In genomic region chr9:63672797-63673493, GRCm38 (mm10) we compare ENCODE assay signal across 13 mouse cellular contexts.
DNase-seq lines count a peak whose midpoint lies in the region; ATAC-seq and TF ChIP-seq lines count a peak whose summit lies in the region.
"Had no signal": no experiment of that assay in that cellular context is flagged by ENCODE, and none has a peak within 500 bp of the region (broad histone marks: within the 10 kb centered on the region; RNA-seq: fewer than 3 reads in every experiment).

No protein-coding gene starts in this region.

- no peak for ATAC-seq in kidney, embryonic 16.5 days (ENCODE audit: low FRiP score, low TSS enrichment)
- peak; percentile 43; the same call in 1 of the 2 replicates for ATAC-seq in embryonic facial prominence, embryonic 15.5 days (ENCODE audit: insufficient number of reproducible peaks, low FRiP score, low TSS enrichment, low read depth)
- no peak for ATAC-seq in heart, embryonic 13.5 days (ENCODE audit: extremely low read depth, insufficient number of reproducible peaks, low FRiP score, low TSS enrichment)
- ATAC-seq in liver, embryonic 12.5 days = no peak
- ATAC-seq in forebrain, embryonic 15.5 days (replicated peaks) = no peak

- H3K27ac ChIP-seq in kidney, embryonic 16.5 days (ENCODE audit: low read length) = peak overlapping the region; percentile 81
- no peak overlapping the region for H3K27ac ChIP-seq in kidney, adult 2 months (ENCODE audit: insufficient read depth, low read depth, low read length)
- peak overlapping the region; percentile 63; the same call in 1 of the 2 replicates for H3K27ac ChIP-seq in embryonic facial prominence, embryonic 15.5 days (replicated peaks)
- H3K27ac ChIP-seq in heart, embryonic 13.5 days (replicated peaks) = peak overlapping the region; percentile 48
- no peak overlapping the region for H3K27ac ChIP-seq in liver, embryonic 12.5 days
- H3K27ac ChIP-seq in forebrain, embryonic 15.5 days (replicated peaks) = no peak overlapping the region

- peaks cover 4% of the 10 kb centered on the region; the same call in 1 of the 2 replicates for H3K36me3 ChIP-seq in kidney, embryonic 16.5 days (ENCODE audit: insufficient read depth, low read length)
- no peaks in the 10 kb centered on the region for H3K36me3 ChIP-seq in kidney, adult 2 months (ENCODE audit: control insufficient read depth, insufficient read depth, low read length)
- H3K36me3 ChIP-seq in embryonic facial prominence, embryonic 15.5 days = peaks cover 6% of the 10 kb centered on the region; the same call in 1 of the 2 replicates
- peaks cover 5% of the 10 kb centered on the region for H3K36me3 ChIP-seq in heart, embryonic 13.5 days
- H3K36me3 ChIP-seq in liver, embryonic 12.5 days = no peaks in the 10 kb centered on the region
- no peaks in the 10 kb centered on the region for H3K36me3 ChIP-seq in forebrain, embryonic 15.5 days

- no peaks in the 10 kb centered on the region for H3K27me3 ChIP-seq in kidney, embryonic 16.5 days (ENCODE audit: insufficient read depth, low read length)
- no peaks in the 10 kb centered on the region for H3K27me3 ChIP-seq in kidney, adult 2 months (replicated peaks; ENCODE audit: control insufficient read depth, insufficient read depth, low read length)
- H3K27me3 ChIP-seq in embryonic facial prominence, embryonic 15.5 days = no peaks in the 10 kb centered on the region
- H3K27me3 ChIP-seq in heart, embryonic 13.5 days (replicated peaks) = no peaks in the 10 kb centered on the region
- no peaks in the 10 kb centered on the region for H3K27me3 ChIP-seq in liver, embryonic 12.5 days (replicated peaks)
- H3K27me3 ChIP-seq in forebrain, embryonic 15.5 days = no peaks in the 10 kb centered on the region

- H3K4me1 ChIP-seq in kidney, embryonic 16.5 days (ENCODE audit: insufficient read depth, low read length) = peaks cover 46% of the 10 kb centered on the region
- H3K4me1 ChIP-seq in kidney, adult 2 months (ENCODE audit: control insufficient read depth, insufficient read depth, low read length) = peaks cover 29% of the 10 kb centered on the region
- peaks cover 41% of the 10 kb centered on the region for H3K4me1 ChIP-seq in embryonic facial prominence, embryonic 15.5 days
- H3K4me1 ChIP-seq in heart, embryonic 13.5 days = peaks cover 69% of the 10 kb centered on the region
- H3K4me1 ChIP-seq in liver, embryonic 12.5 days = peaks cover 48% of the 10 kb centered on the region
- H3K4me1 ChIP-seq in forebrain, embryonic 15.5 days = peaks cover 11% of the 10 kb centered on the region

- TF ChIP-seq POLR2A in kidney, adult 2 months (IDR thresholded peaks at IDR 0.05; ENCODE audit: low read depth, low read length) = no peak

- 48% methylated on average over 8 of the region's 8 CpGs for WGBS in kidney, embryonic 16.5 days
- 52% methylated on average over 8 of the region's 8 CpGs for WGBS in kidney, adult 2 months
- 49% methylated on average over 8 of the region's 8 CpGs for WGBS in embryonic facial prominence, embryonic 15.5 days
- 57% methylated on average over 8 of the region's 8 CpGs for WGBS in heart, embryonic 13.5 days
- 35% methylated on average over 8 of the region's 8 CpGs for WGBS in liver, embryonic 12.5 days (ENCODE audit: insufficient replicate concordance)
- 63% methylated on average over 8 of the region's 8 CpGs for WGBS in forebrain, embryonic 15.5 days

- H3K9me3 ChIP-seq in kidney, embryonic 16.5 days (ENCODE audit: low read length) = no peaks in the 10 kb centered on the region
- no peaks in the 10 kb centered on the region for H3K9me3 ChIP-seq in embryonic facial prominence, embryonic 15.5 days (replicated peaks)
- no peaks in the 10 kb centered on the region for H3K9me3 ChIP-seq in heart, embryonic 13.5 days
- no peaks in the 10 kb centered on the region for H3K9me3 ChIP-seq in liver, embryonic 12.5 days (replicated peaks)
- no peaks in the 10 kb centered on the region for H3K9me3 ChIP-seq in forebrain, embryonic 15.5 days

- intact Hi-C loops in left cerebral cortex, postnatal 4 days (cut with DNase I) = no loop called here

- no peak for DNase-seq in kidney, adult 2 months
- DNase-seq in lung, postnatal 14 days = peak; percentile 28
- DNase-seq in left cerebral cortex, postnatal 4 days = no peak
- DNase-seq: adrenal gland, adult 8-10 months; layer of hippocampus, adult 9-11 months; right cerebral cortex, postnatal 14 days; thymus, postnatal 4 days had no signal

- H3K9ac ChIP-seq in kidney, embryonic 16.5 days (replicated peaks; ENCODE audit: low read length) = no peak overlapping the region
- H3K9ac ChIP-seq in embryonic facial prominence, embryonic 15.5 days = no peak overlapping the region
- no peak overlapping the region for H3K9ac ChIP-seq in heart, embryonic 13.5 days
- no peak overlapping the region for H3K9ac ChIP-seq in liver, embryonic 12.5 days
- no peak overlapping the region for H3K9ac ChIP-seq in forebrain, embryonic 15.5 days (replicated peaks)

- no peak for TF ChIP-seq CTCF in kidney, adult 2 months (conservative IDR thresholded peaks at IDR 0.05; ENCODE audit: insufficient read depth, insufficient read length, low read depth, low read length)

- no peak overlapping the region for H3K4me2 ChIP-seq in kidney, embryonic 16.5 days (replicated peaks; ENCODE audit: low read depth, low read length)
- H3K4me2 ChIP-seq in embryonic facial prominence, embryonic 15.5 days (replicated peaks) = no peak overlapping the region
- H3K4me2 ChIP-seq in heart, embryonic 13.5 days = no peak overlapping the region
- no peak overlapping the region for H3K4me2 ChIP-seq in liver, embryonic 12.5 days
- no peak overlapping the region for H3K4me2 ChIP-seq in forebrain, embryonic 15.5 days (replicated peaks)

- no peak overlapping the region for H3K4me3 ChIP-seq in kidney, embryonic 16.5 days (ENCODE audit: low read length)
- no peak overlapping the region for H3K4me3 ChIP-seq in kidney, adult 2 months (ENCODE audit: insufficient read depth, low read depth, low read length)
- no peak overlapping the region for H3K4me3 ChIP-seq in embryonic facial prominence, embryonic 15.5 days (replicated peaks)
- no peak overlapping the region for H3K4me3 ChIP-seq in heart, embryonic 13.5 days
- H3K4me3 ChIP-seq in liver, embryonic 12.5 days = no peak overlapping the region
- H3K4me3 ChIP-seq in forebrain, embryonic 15.5 days = no peak overlapping the region
- H3K4me3 ChIP-seq: myocyte had no signal

Comparison
In these comparisons a context has a peak if more than half of its experiments do, and no peak if none do; other contexts are left out.
1. H3K27ac ChIP-seq: peak in kidney, embryonic 16.5 days (single experiment), embryonic facial prominence, embryonic 15.5 days (single experiment) and heart, embryonic 13.5 days (single experiment); none in kidney, adult 2 months (single experiment), liver, embryonic 12.5 days (single experiment) and forebrain, embryonic 15.5 days (single experiment).